Mouse (Mus musculus): Measurements from ENCODE around the gene Mrm3.

- TF ChIP-seq CTCF (IDR thresholded peaks at IDR 0.05; ENCODE audit: low read depth, low read length) (no peak), GATA1 (IDR thresholded peaks at IDR 0.05; ENCODE audit: borderline replicate concordance, low read length) (no peak), POLR2AphosphoS5 (IDR thresholded peaks at IDR 0.05; ENCODE audit: insufficient replicate concordance, low read depth, low read length) (no peak), GATA2 (IDR thresholded peaks at IDR 0.05; ENCODE audit: borderline replicate concordance, low read depth, low read length) (no peak)
These were observed 42.0 kb downstream of the Mrm3 start for GRCm38 (mm10) chr11:76285431-76286075.

Measured in G1E (cell line).